Mouse (Mus musculus) testis, adult 2 months (tissue): ENCODE data around the gene Wipf1. TPM values are rescaled to one million over a fixed set of nuclear protein-coding genes. Genes with fewer than 3 reads are reported as not detected.
A peak's percentile ranks its signal among the peaks of the same experiment; 100 is the strongest.

Experiments used
- H3K27ac ChIP-seq: fragments of 200-500 bp; 2 replicates; pipeline ENCODE4 v1.5.1; 2012; ENCODE audit warnings: low read depth, low read length; ENCODE audit not compliant: control insufficient read depth, insufficient read depth
- H3K27me3 ChIP-seq: fragments of 200-500 bp; 2 replicates; pipeline ENCODE4 v1.6.1; 2012; ENCODE audit warnings: mild to moderate bottlenecking, low read length, moderate library complexity; ENCODE audit not compliant: control insufficient read depth, insufficient read depth
- H3K36me3 ChIP-seq: fragments of 200-500 bp; 2 replicates; pipeline ENCODE4 v1.6.1; 2012; ENCODE audit warnings: mild to moderate bottlenecking, low read length; ENCODE audit not compliant: control insufficient read depth, insufficient read depth
- H3K4me1 ChIP-seq: fragments of 200-500 bp; 2 replicates; pipeline ENCODE4 v1.6.1; 2012; ENCODE audit warnings: low read length; ENCODE audit not compliant: control insufficient read depth, insufficient read depth
- H3K4me3 ChIP-seq: fragments of 200-500 bp; 2 replicates; pipeline ENCODE4 v1.5.1; 2012; ENCODE audit warnings: low read depth, mild to moderate bottlenecking, low read length, moderate library complexity, mixed read lengths; ENCODE audit not compliant: control insufficient read depth
- CTCF ChIP-seq: fragments of 200-500 bp; IDR thresholded peaks from 2 replicates; pipeline ENCODE4 v1.5.1; 2012; ENCODE audit warnings: low read depth, mild to moderate bottlenecking, inconsistent platforms, low read length, moderate library complexity; ENCODE audit not compliant: control insufficient read depth, insufficient read depth, insufficient replicate concordance
- POLR2A ChIP-seq: fragments of 200-500 bp; IDR thresholded peaks from 2 replicates; pipeline ENCODE4 v1.6.1; 2012; ENCODE audit warnings: low read depth, mild to moderate bottlenecking, inconsistent platforms, low read length, moderate library complexity; ENCODE audit not compliant: control insufficient read depth
- polyA plus RNA-seq: library from polyadenylated mRNA; depleted of rRNA; stranded (reverse); fragments of >200 nt; gene quantifications from 2 replicates; pipeline ENCODE4 v1.2.3, GENCODE M21; 2012; rRNA removed

Gene Wipf1
- 0.40 and 0.51 TPM in 2 replicates for polyA plus RNA-seq

- H3K27me3 ChIP-seq, result peaks cover 3% of the 10 kb centered on the region; the same call in 1 of the 2 replicates
- TF ChIP-seq POLR2A (no peak), CTCF (no peak)
- H3K4me3 ChIP-seq, result peak within 1 kb of the TSS; percentile 74
- H3K27ac ChIP-seq, result peak within 1 kb of the TSS; percentile 1
- H3K4me1 ChIP-seq, result peaks cover 8% of the 10 kb centered on the region
- H3K36me3 ChIP-seq, result no peaks in the 10 kb centered on the region
Observed at GRCm38 (mm10) chr2:73529356-73530330, at the start of gene Wipf1. Wipf1 (minus strand) TSS chr2:73529734.

GRCm38 (mm10) chr2:73579168-73579567 lies 49.6 kb upstream of the Wipf1 start:
- Histone ChIP-seq H3K4me3 (no peak overlapping the region), H3K27ac (no peak overlapping the region), H3K4me1 (no peaks in the 10 kb centered on the region), H3K27me3 (no peaks in the 10 kb centered on the region), H3K36me3 (no peaks in the 10 kb centered on the region)
- TF ChIP-seq POLR2A (no peak), CTCF (no peak)

GRCm38 (mm10) chr2:73574418-73574817 lies 44.9 kb upstream of the Wipf1 start:
- no peak overlapping the region for H3K27ac ChIP-seq
- H3K4me1 ChIP-seq, result peaks cover 14% of the 10 kb centered on the region
- H3K4me3 ChIP-seq, result no peak overlapping the region
- H3K36me3 ChIP-seq, result no peaks in the 10 kb centered on the region
- H3K27me3 ChIP-seq, result no peaks in the 10 kb centered on the region
- TF ChIP-seq POLR2A (no peak), CTCF (no peak)

GRCm38 (mm10) chr2:73573556-73573955 lies 44.0 kb upstream of the Wipf1 start:
- no peak for TF ChIP-seq POLR2A
- no peak for TF ChIP-seq CTCF
- Histone ChIP-seq H3K4me1 (peaks cover 14% of the 10 kb centered on the region), H3K4me3 (no peak overlapping the region), H3K36me3 (no peaks in the 10 kb centered on the region), H3K27ac (no peak overlapping the region), H3K27me3 (no peaks in the 10 kb centered on the region)

GRCm38 (mm10) chr2:73572539-73573372 lies 43.2 kb upstream of the Wipf1 start:
- peaks cover 14% of the 10 kb centered on the region for H3K4me1 ChIP-seq
- H3K36me3 ChIP-seq, result no peaks in the 10 kb centered on the region
- H3K4me3 ChIP-seq, result peak overlapping the region; percentile 30; the same call in 1 of the 2 replicates
- H3K27ac ChIP-seq, result no peak overlapping the region
- H3K27me3 ChIP-seq, result no peaks in the 10 kb centered on the region
- TF ChIP-seq POLR2A (no peak), CTCF (peak; percentile 94; the same call in 1 of the 2 replicates)

- Histone ChIP-seq H3K36me3 (no peaks in the 10 kb centered on the region), H3K27me3 (no peaks in the 10 kb centered on the region), H3K27ac (no peak overlapping the region), H3K4me1 (peaks cover 14% of the 10 kb centered on the region), H3K4me3 (no peak overlapping the region)
- TF ChIP-seq POLR2A (no peak), CTCF (no peak)
Observed at GRCm38 (mm10) chr2:73571901-73572300, 42.4 kb upstream of the Wipf1 start.

GRCm38 (mm10) chr2:73571304-73571703 lies 41.8 kb upstream of the Wipf1 start:
- H3K4me3 ChIP-seq, result no peak overlapping the region
- no peaks in the 10 kb centered on the region for H3K36me3 ChIP-seq
- no peaks in the 10 kb centered on the region for H3K27me3 ChIP-seq
- no peak for TF ChIP-seq POLR2A
- no peak for TF ChIP-seq CTCF
- no peak overlapping the region for H3K27ac ChIP-seq
- peaks cover 14% of the 10 kb centered on the region for H3K4me1 ChIP-seq
